ENCODE assay signal across 13 mouse cellular contexts in genomic region chr11:7630637-7631036, GRCm38 (mm10).
DNase-seq lines count a peak whose midpoint lies in the region; ATAC-seq and TF ChIP-seq lines count a peak whose summit lies in the region.
"Had no signal": no experiment of that assay in that cellular context is flagged by ENCODE, and none has a peak within 500 bp of the region (broad histone marks: within the 10 kb centered on the region; RNA-seq: fewer than 3 reads in every experiment).

No protein-coding gene starts in this region.

- DNase-seq in limb, embryonic 14.5 days (ENCODE audit: low spot score): peak; percentile 53
- no peak for DNase-seq in limb, embryonic 10.5 days (ENCODE audit: low spot score)
- peak; percentile 34 for DNase-seq in adipocyte (ENCODE audit: low spot score)
- DNase-seq in cerebellum, adult 8-10 months: peak; percentile 10
- DNase-seq in layer of hippocampus, adult 8-10 months (ENCODE audit: low spot score in 2 of 2): peak; percentile 12 to 29
- no peak for DNase-seq in heart, embryonic 10.5 days (ENCODE audit: low spot score)
- DNase-seq in thymus, adult 2 months: no peak
- DNase-seq: heart, adult 2 months; heart, postnatal 4 days; kidney, adult 11 months; lung, postnatal 10 days; midbrain, embryonic 14.5 days; thymus, adult 18-20 months had no signal

- no peaks in the 10 kb centered on the region for H3K36me3 ChIP-seq in limb, embryonic 14.5 days (ENCODE audit: control insufficient read depth, insufficient read depth, low read length)
- H3K36me3 ChIP-seq in limb, embryonic 10.5 days: no peaks in the 10 kb centered on the region
- H3K36me3 ChIP-seq in heart, embryonic 10.5 days: no peaks in the 10 kb centered on the region
- H3K36me3 ChIP-seq in thymus, adult 2 months (ENCODE audit: control insufficient read depth, insufficient read depth, low read length): no peaks in the 10 kb centered on the region

- no peak for ATAC-seq in limb, embryonic 14.5 days (ENCODE audit: low FRiP score, low read depth)

- no peak overlapping the region for H3K4me2 ChIP-seq in limb, embryonic 14.5 days (replicated peaks; ENCODE audit: low read depth, low read length, severe bottlenecking)

- no peak for TF ChIP-seq CTCF in thymus, adult 2 months (IDR thresholded peaks at IDR 0.05; ENCODE audit: borderline replicate concordance, control insufficient read depth, extremely low read depth, insufficient read depth, low read length, poor library complexity)

- no peaks in the 10 kb centered on the region for H3K9me3 ChIP-seq in limb, embryonic 14.5 days (ENCODE audit: control insufficient read depth, low read length)
- no peaks in the 10 kb centered on the region for H3K9me3 ChIP-seq in limb, embryonic 10.5 days (replicated peaks)
- H3K9me3 ChIP-seq in heart, embryonic 10.5 days: no peaks in the 10 kb centered on the region

- H3K4me1 ChIP-seq in limb, embryonic 14.5 days (ENCODE audit: control insufficient read depth, insufficient read depth, low read length): no peaks in the 10 kb centered on the region
- no peaks in the 10 kb centered on the region for H3K4me1 ChIP-seq in limb, embryonic 10.5 days
- no peaks in the 10 kb centered on the region for H3K4me1 ChIP-seq in heart, embryonic 10.5 days
- H3K4me1 ChIP-seq in thymus, adult 2 months (replicated peaks; ENCODE audit: control insufficient read depth, insufficient read depth, low read length): no peaks in the 10 kb centered on the region

- H3K27me3 ChIP-seq in limb, embryonic 14.5 days (ENCODE audit: control insufficient read depth, insufficient read depth, low read length): no peaks in the 10 kb centered on the region
- no peaks in the 10 kb centered on the region for H3K27me3 ChIP-seq in limb, embryonic 10.5 days (ENCODE audit: low read depth, poor library complexity, severe bottlenecking)
- H3K27me3 ChIP-seq in heart, embryonic 10.5 days (ENCODE audit: insufficient read depth, poor library complexity, severe bottlenecking): no peaks in the 10 kb centered on the region
- no peaks in the 10 kb centered on the region for H3K27me3 ChIP-seq in thymus, adult 2 months (ENCODE audit: control insufficient read depth, insufficient read depth, low read length)

- no peak overlapping the region for H3K9ac ChIP-seq in limb, embryonic 14.5 days (ENCODE audit: low read depth, low read length, severe bottlenecking)

- no peak for TF ChIP-seq POLR2A in limb, embryonic 14.5 days (IDR thresholded peaks at IDR 0.05; ENCODE audit: borderline replicate concordance, extremely low read depth, insufficient read depth, insufficient read length)
- TF ChIP-seq POLR2A in thymus, adult 2 months (IDR thresholded peaks at IDR 0.05; ENCODE audit: control insufficient read depth, extremely low read depth, insufficient read depth, low read length, poor library complexity): no peak

- no peak overlapping the region for H3K27ac ChIP-seq in limb, embryonic 14.5 days (replicated peaks; ENCODE audit: low read depth, low read length)
- no peak overlapping the region for H3K27ac ChIP-seq in limb, embryonic 10.5 days
- no peak overlapping the region for H3K27ac ChIP-seq in heart, embryonic 10.5 days
- H3K27ac ChIP-seq in thymus, adult 2 months (ENCODE audit: control insufficient read depth, insufficient read depth, low read length): no peak overlapping the region
- H3K27ac ChIP-seq: heart, adult 2 months had no signal

- H3K4me3 ChIP-seq in limb, embryonic 14.5 days (replicated peaks; ENCODE audit: low read length): no peak overlapping the region
- H3K4me3 ChIP-seq in limb, embryonic 10.5 days: no peak overlapping the region
- no peak overlapping the region for H3K4me3 ChIP-seq in heart, embryonic 10.5 days
- H3K4me3 ChIP-seq in thymus, adult 2 months (ENCODE audit: control insufficient read depth, insufficient read depth, low read length): no peak overlapping the region
- H3K4me3 ChIP-seq: heart, adult 2 months had no signal

Comparison
In these comparisons a context has a peak if more than half of its experiments do, and no peak if none do; other contexts are left out.
1. DNase-seq: peak in limb, embryonic 14.5 days (single experiment), adipocyte (single experiment), cerebellum, adult 8-10 months (single experiment) and layer of hippocampus, adult 8-10 months (2 of 2); none in limb, embryonic 10.5 days (single experiment), heart, embryonic 10.5 days (single experiment) and thymus, adult 2 months (single experiment).